Mouse (Mus musculus): Measurements from ENCODE around the gene Ankib1. TPM values are rescaled to one million over a fixed set of nuclear protein-coding genes. Genes with fewer than 3 reads are reported as not detected.

The Ankib1 gene
- polyA plus RNA-seq, 1 experiment, result 17.9 TPM

DNA sequence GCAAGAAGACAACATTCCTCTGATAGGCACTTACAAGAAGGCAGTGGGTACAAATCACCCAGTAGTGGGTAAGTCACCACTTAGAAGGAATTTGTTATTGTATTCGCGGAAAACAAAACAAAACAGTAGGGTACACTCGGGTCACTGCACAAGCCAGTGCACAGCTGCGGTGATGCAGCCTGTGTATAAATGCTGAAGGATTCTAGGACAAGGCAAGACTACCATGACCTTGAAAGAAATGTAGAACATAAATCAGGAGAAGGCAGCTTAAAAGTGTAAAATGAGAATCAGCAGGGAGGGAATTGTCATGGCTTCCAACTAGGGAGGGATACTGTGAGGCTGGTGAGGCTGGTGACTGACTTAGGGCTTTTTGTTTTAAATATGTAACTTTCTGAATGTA lies 100.5 kb downstream of the Ankib1 start:
- Histone ChIP-seq H3K4me3 (ENCODE audit: low read depth, low read length) (no peak overlapping the region), H3K27me3 (ENCODE audit: control insufficient read depth, insufficient read depth, low read length, poor library complexity, severe bottlenecking) (no peaks in the 10 kb centered on the region), H3K9ac (ENCODE audit: low read depth, poor library complexity, severe bottlenecking) (no peak overlapping the region), H3K27ac (ENCODE audit: insufficient read depth, low read length) (no peak overlapping the region), H3K9me3 (replicated peaks; ENCODE audit: control insufficient read depth, insufficient read depth, low read length, poor library complexity, severe bottlenecking) (no peaks in the 10 kb centered on the region), H3K4me1 (ENCODE audit: control insufficient read depth, insufficient read depth, low read length) (no peaks in the 10 kb centered on the region), H3K36me3 (ENCODE audit: control insufficient read depth, insufficient read depth, low read length, poor library complexity, severe bottlenecking) (no peaks in the 10 kb centered on the region)
- TF ChIP-seq POLR2A (IDR thresholded peaks at IDR 0.05; ENCODE audit: insufficient read depth, low read length), result no peak
- no peak for TF ChIP-seq CTCF (IDR thresholded peaks at IDR 0.05; ENCODE audit: low read depth, low read length)
- TF ChIP-seq EP300 (IDR thresholded peaks at IDR 0.05; ENCODE audit: insufficient read depth, low read depth, low read length), result no peak

DNA sequence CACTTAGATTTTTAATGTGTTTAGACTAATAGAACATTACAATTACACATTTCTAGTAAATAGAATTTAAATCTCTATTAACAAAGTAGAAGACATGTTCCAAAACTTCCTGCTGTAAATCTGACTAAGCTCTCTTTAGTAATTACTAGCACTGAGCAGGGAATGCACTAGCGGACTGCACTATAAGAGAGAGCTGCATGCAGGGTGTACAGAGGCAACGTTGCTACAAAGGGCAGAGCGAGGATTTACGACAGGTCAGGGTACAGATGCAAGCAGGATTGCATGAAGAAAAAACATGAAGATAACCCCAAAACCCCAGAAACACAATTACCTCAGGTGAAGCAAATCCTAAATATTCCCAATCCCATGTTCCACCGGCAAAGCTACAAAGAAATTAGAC lies 102.7 kb downstream of the Ankib1 start:
- no peaks in the 10 kb centered on the region for H3K9me3 ChIP-seq (replicated peaks; ENCODE audit: control insufficient read depth, insufficient read depth, low read length, poor library complexity, severe bottlenecking)
- no peaks in the 10 kb centered on the region for H3K27me3 ChIP-seq (ENCODE audit: control insufficient read depth, insufficient read depth, low read length, poor library complexity, severe bottlenecking)
- no peak overlapping the region for H3K9ac ChIP-seq (ENCODE audit: low read depth, poor library complexity, severe bottlenecking)
- no peak overlapping the region for H3K4me3 ChIP-seq (ENCODE audit: low read depth, low read length)
- TF ChIP-seq POLR2A (IDR thresholded peaks at IDR 0.05; ENCODE audit: insufficient read depth, low read length), result no peak
- no peak for TF ChIP-seq CTCF (IDR thresholded peaks at IDR 0.05; ENCODE audit: low read depth, low read length)
- TF ChIP-seq EP300 (IDR thresholded peaks at IDR 0.05; ENCODE audit: insufficient read depth, low read depth, low read length), result no peak
- no peak overlapping the region for H3K27ac ChIP-seq (ENCODE audit: insufficient read depth, low read length)
- no peaks in the 10 kb centered on the region for H3K4me1 ChIP-seq (ENCODE audit: control insufficient read depth, insufficient read depth, low read length)
- H3K36me3 ChIP-seq (ENCODE audit: control insufficient read depth, insufficient read depth, low read length, poor library complexity, severe bottlenecking), result no peaks in the 10 kb centered on the region

GRCm38 (mm10) chr5:3696031-3696430 lies 106.7 kb downstream of the Ankib1 start:
- Histone ChIP-seq H3K36me3 (ENCODE audit: control insufficient read depth, insufficient read depth, low read length, poor library complexity, severe bottlenecking) (no peaks in the 10 kb centered on the region), H3K9ac (ENCODE audit: low read depth, poor library complexity, severe bottlenecking) (no peak overlapping the region), H3K9me3 (replicated peaks; ENCODE audit: control insufficient read depth, insufficient read depth, low read length, poor library complexity, severe bottlenecking) (no peaks in the 10 kb centered on the region), H3K27ac (ENCODE audit: insufficient read depth, low read length) (no peak overlapping the region), H3K27me3 (ENCODE audit: control insufficient read depth, insufficient read depth, low read length, poor library complexity, severe bottlenecking) (no peaks in the 10 kb centered on the region), H3K4me1 (ENCODE audit: control insufficient read depth, insufficient read depth, low read length) (no peaks in the 10 kb centered on the region), H3K4me3 (ENCODE audit: low read depth, low read length) (no peak overlapping the region)
- TF ChIP-seq CTCF (IDR thresholded peaks at IDR 0.05; ENCODE audit: low read depth, low read length) (no peak), POLR2A (IDR thresholded peaks at IDR 0.05; ENCODE audit: insufficient read depth, low read length) (no peak), EP300 (IDR thresholded peaks at IDR 0.05; ENCODE audit: insufficient read depth, low read depth, low read length) (no peak)

GRCm38 (mm10) chr5:3695191-3695590 lies 107.5 kb downstream of the Ankib1 start:
- no peaks in the 10 kb centered on the region for H3K4me1 ChIP-seq (ENCODE audit: control insufficient read depth, insufficient read depth, low read length)
- no peak overlapping the region for H3K9ac ChIP-seq (ENCODE audit: low read depth, poor library complexity, severe bottlenecking)
- H3K4me3 ChIP-seq (ENCODE audit: low read depth, low read length), result no peak overlapping the region
- no peak overlapping the region for H3K27ac ChIP-seq (ENCODE audit: insufficient read depth, low read length)
- H3K27me3 ChIP-seq (ENCODE audit: control insufficient read depth, insufficient read depth, low read length, poor library complexity, severe bottlenecking), result no peaks in the 10 kb centered on the region
- H3K9me3 ChIP-seq (replicated peaks; ENCODE audit: control insufficient read depth, insufficient read depth, low read length, poor library complexity, severe bottlenecking), result no peaks in the 10 kb centered on the region
- H3K36me3 ChIP-seq (ENCODE audit: control insufficient read depth, insufficient read depth, low read length, poor library complexity, severe bottlenecking), result no peaks in the 10 kb centered on the region
- TF ChIP-seq POLR2A (IDR thresholded peaks at IDR 0.05; ENCODE audit: insufficient read depth, low read length) (no peak), CTCF (IDR thresholded peaks at IDR 0.05; ENCODE audit: low read depth, low read length) (no peak), EP300 (IDR thresholded peaks at IDR 0.05; ENCODE audit: insufficient read depth, low read depth, low read length) (no peak)

- Histone ChIP-seq H3K4me1 (ENCODE audit: control insufficient read depth, insufficient read depth, low read length) (no peaks in the 10 kb centered on the region), H3K27ac (ENCODE audit: insufficient read depth, low read length) (no peak overlapping the region), H3K9me3 (replicated peaks; ENCODE audit: control insufficient read depth, insufficient read depth, low read length, poor library complexity, severe bottlenecking) (no peaks in the 10 kb centered on the region), H3K9ac (ENCODE audit: low read depth, poor library complexity, severe bottlenecking) (no peak overlapping the region), H3K36me3 (ENCODE audit: control insufficient read depth, insufficient read depth, low read length, poor library complexity, severe bottlenecking) (no peaks in the 10 kb centered on the region), H3K4me3 (ENCODE audit: low read depth, low read length) (no peak overlapping the region), H3K27me3 (ENCODE audit: control insufficient read depth, insufficient read depth, low read length, poor library complexity, severe bottlenecking) (no peaks in the 10 kb centered on the region)
- TF ChIP-seq EP300 (IDR thresholded peaks at IDR 0.05; ENCODE audit: insufficient read depth, low read depth, low read length), result no peak
- TF ChIP-seq POLR2A (IDR thresholded peaks at IDR 0.05; ENCODE audit: insufficient read depth, low read length), result no peak
- TF ChIP-seq CTCF (IDR thresholded peaks at IDR 0.05; ENCODE audit: low read depth, low read length), result no peak
Observed at GRCm38 (mm10) chr5:3692956-3693355, 109.8 kb downstream of the Ankib1 start.

DNA sequence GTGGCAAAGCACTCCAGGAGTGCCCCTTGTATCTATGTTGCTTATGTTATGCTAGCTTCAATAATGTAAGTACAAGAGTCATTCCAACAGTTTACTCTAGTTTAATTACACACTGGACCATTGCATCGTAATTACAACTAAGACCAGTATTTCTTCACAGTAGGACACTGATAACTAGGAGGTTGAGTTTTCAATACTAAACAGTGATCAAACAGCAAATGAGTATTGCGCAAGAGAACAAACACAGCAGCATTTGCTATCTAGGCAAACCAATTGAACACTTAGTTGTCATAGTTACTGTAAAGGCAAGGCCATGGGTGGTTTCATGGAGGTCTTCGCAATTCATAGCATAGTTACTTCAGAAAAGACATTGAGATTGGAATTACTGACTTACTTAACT lies 111.4 kb downstream of the Ankib1 start:
- Histone ChIP-seq H3K4me1 (ENCODE audit: control insufficient read depth, insufficient read depth, low read length) (no peaks in the 10 kb centered on the region), H3K4me3 (ENCODE audit: low read depth, low read length) (no peak overlapping the region), H3K27me3 (ENCODE audit: control insufficient read depth, insufficient read depth, low read length, poor library complexity, severe bottlenecking) (no peaks in the 10 kb centered on the region), H3K27ac (ENCODE audit: insufficient read depth, low read length) (no peak overlapping the region), H3K9me3 (replicated peaks; ENCODE audit: control insufficient read depth, insufficient read depth, low read length, poor library complexity, severe bottlenecking) (no peaks in the 10 kb centered on the region), H3K9ac (ENCODE audit: low read depth, poor library complexity, severe bottlenecking) (no peak overlapping the region), H3K36me3 (ENCODE audit: control insufficient read depth, insufficient read depth, low read length, poor library complexity, severe bottlenecking) (no peaks in the 10 kb centered on the region)
- TF ChIP-seq POLR2A (IDR thresholded peaks at IDR 0.05; ENCODE audit: insufficient read depth, low read length) (no peak), EP300 (IDR thresholded peaks at IDR 0.05; ENCODE audit: insufficient read depth, low read depth, low read length) (no peak)
